Mouse (Mus musculus) neural tube, embryonic 13.5 days (tissue): ENCODE data around the gene Rsbn1l. TPM values are rescaled to one million over a fixed set of nuclear protein-coding genes. Genes with fewer than 3 reads are reported as not detected.
"Not testable (repeated sequence)": the region's sequence is repeated elsewhere in the genome, so short reads cannot be mapped to it uniquely, and the experiment has no call there.

Experiments used
- ATAC-seq: fragments of 200-750 bp; cut with Nextera tagmentation; 2 replicates; pipeline ENCODE4 v1.8.0; 2017; ENCODE audit warnings: low read depth, mild to moderate bottlenecking, moderate TSS enrichment, moderate library complexity
- H3K27ac ChIP-seq: fragments of 300-500 bp; sonication (generic); replicated peaks from 2 replicates; pipeline ENCODE4 v1.5.1; 2015; ENCODE audit warnings: moderate library complexity, mild to moderate bottlenecking, inconsistent platforms
- H3K27me3 ChIP-seq: fragments of 300-500 bp; sonication (generic); 2 replicates; pipeline ENCODE4 v1.6.1; 2015; ENCODE audit warnings: mild to moderate bottlenecking, inconsistent platforms
- H3K36me3 ChIP-seq: fragments of 300-500 bp; sonication (generic); 2 replicates; pipeline ENCODE4 v1.6.1; 2015; ENCODE audit warnings: mild to moderate bottlenecking, inconsistent platforms
- H3K4me1 ChIP-seq: fragments of 300-500 bp; sonication (generic); replicated peaks from 2 replicates; pipeline ENCODE4 v1.6.1; 2015; ENCODE audit warnings: inconsistent platforms
- H3K4me2 ChIP-seq: fragments of 300-500 bp; sonication (generic); 2 replicates; pipeline ENCODE4 v1.6.1; 2015; ENCODE audit warnings: inconsistent platforms, mild to moderate bottlenecking, moderate library complexity
- H3K4me3 ChIP-seq: fragments of 300-500 bp; sonication (generic); 2 replicates; pipeline ENCODE4 v1.5.1; 2015; ENCODE audit warnings: mild to moderate bottlenecking, inconsistent platforms
- H3K9ac ChIP-seq: fragments of 300-500 bp; sonication (generic); 2 replicates; pipeline ENCODE4 v1.6.1; 2015; ENCODE audit warnings: moderate library complexity, mild to moderate bottlenecking, inconsistent platforms
- H3K9me3 ChIP-seq: fragments of 300-500 bp; sonication (generic); 2 replicates; pipeline ENCODE4 v1.6.1; 2016; ENCODE audit warnings: inconsistent platforms
- WGBS: fragments of 180-500 bp; shearing (Covaris S2); methylation state at CpG from one replicate; pipeline ENCODE4 v1.1.7; 2015; 5-methylcytosine and 5-hydroxymethylcytosine counted together
- polyA plus RNA-seq: library from polyadenylated mRNA; unstranded; fragments of >200 nt; fragmentation: Nextera tagmentation; extraction: Ambion mirVana; gene quantifications from 2 replicates; pipeline ENCODE4 v1.2.1, GENCODE M21; 2015

The Rsbn1l gene
- polyA plus RNA-seq, 1 experiment from 2014 or later, result 6.2 TPM

DNA sequence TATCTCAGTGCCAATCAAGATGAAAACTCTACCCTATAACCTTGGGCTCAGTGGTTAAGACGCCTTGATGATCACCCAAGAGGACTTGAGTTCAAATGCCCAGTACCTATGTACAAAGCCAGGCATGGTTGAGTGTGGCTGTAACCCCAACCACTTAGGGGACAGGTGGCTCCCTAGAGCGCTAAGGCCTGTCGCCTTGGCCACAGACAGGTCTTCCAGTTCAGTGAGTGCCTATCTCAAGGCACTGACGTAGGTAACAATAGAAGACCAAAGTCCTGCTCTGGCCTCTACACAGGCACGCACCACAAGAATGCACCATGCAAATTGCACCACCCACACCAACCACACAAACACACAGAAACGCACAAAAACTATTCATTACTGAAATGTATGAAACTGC is 9.3 kb downstream of the Rsbn1l start:
- WGBS, result 81% methylated on average over 6 of the region's 6 CpGs
- no peak overlapping the region for H3K4me3 ChIP-seq
- H3K9me3 ChIP-seq, result no peaks in the 10 kb centered on the region
- no peak overlapping the region for H3K27ac ChIP-seq
- H3K4me2 ChIP-seq, result no peak overlapping the region
- ATAC-seq, result no peak
- H3K4me1 ChIP-seq, result peaks cover 27% of the 10 kb centered on the region
- H3K9ac ChIP-seq, result no peak overlapping the region
- no peaks in the 10 kb centered on the region for H3K36me3 ChIP-seq
- H3K27me3 ChIP-seq, result no peaks in the 10 kb centered on the region

DNA sequence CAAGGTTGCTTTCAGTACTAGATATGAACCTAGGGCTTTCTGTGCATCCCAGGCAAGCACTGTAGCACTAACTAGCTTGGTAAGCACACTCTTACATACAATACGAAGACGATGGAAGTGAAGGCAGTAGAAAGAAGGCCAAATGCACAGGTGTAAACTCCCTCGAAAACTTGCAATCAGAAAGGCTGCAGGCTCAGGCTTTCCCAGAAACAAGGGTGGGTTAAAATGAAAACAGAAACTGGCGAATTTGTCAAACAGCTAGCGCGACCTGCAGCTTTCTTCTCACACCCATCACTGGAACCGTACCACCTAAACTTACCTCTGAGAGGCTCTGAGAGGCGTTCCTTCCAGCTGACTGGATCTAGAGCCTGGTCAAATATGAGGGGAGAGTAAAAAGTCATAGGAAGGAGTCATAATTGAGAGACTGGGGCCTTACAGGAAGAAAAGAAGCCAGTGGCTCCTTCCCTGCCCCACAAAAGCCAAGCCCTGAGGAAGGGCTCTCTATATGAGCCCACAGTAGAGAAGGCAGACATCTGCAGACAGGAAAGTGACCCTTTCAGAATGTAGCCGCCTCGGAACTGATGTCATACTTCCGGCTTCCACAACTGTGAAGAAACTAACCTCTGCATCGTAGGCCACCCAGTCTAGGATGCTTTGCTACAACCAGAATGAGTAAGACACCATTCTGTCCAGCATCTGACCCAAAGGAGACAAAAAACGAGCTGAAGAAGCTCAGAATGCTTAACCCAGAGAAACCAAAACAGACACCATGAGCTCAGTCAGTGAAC is 11.0 kb downstream of the Rsbn1l start:
- WGBS, result 82% methylated on average over 13 of the region's 13 CpGs

DNA sequence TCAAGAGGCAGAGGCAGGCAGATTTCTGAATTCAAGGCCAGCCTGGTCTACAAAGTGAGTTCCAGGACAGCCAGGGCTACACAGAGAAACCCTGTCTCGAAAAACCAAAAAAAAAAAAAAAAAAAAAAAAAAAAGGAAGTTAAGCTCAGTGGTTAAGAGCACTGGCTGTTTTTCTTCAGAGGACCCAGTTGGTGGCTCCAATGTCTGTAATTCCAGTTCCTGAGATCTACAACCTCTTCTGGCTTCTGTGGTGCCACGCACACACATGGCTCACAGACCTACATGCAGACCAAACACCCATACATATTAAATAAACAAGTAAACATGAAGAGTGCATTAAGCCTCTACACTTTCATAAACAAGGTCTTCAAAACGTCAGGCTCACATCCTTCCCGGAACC is 12.4 kb downstream of the Rsbn1l start:
- not testable (repeated sequence) for H3K4me2 ChIP-seq, H3K27me3 ChIP-seq, H3K9ac ChIP-seq, H3K9me3 ChIP-seq, H3K4me3 ChIP-seq, H3K36me3 ChIP-seq, ATAC-seq, H3K27ac ChIP-seq
- 89% methylated on average over 3 of the region's 4 CpGs for WGBS
- peaks cover 36% of the 10 kb centered on the region for H3K4me1 ChIP-seq

More for the DNA sequence above, 11.0 kb downstream of the Rsbn1l start:
- Histone ChIP-seq H3K4me3 (no peak overlapping the region), H3K9me3 (no peaks in the 10 kb centered on the region), H3K9ac (no peak overlapping the region), H3K27ac (no peak overlapping the region), H3K36me3 (no peaks in the 10 kb centered on the region), H3K27me3 (no peaks in the 10 kb centered on the region), H3K4me1 (peaks cover 40% of the 10 kb centered on the region), H3K4me2 (0 out of 2 replicates have a peak overlapping the region, but pooled peaks have one; percentile 2)
- no peak for ATAC-seq

DNA sequence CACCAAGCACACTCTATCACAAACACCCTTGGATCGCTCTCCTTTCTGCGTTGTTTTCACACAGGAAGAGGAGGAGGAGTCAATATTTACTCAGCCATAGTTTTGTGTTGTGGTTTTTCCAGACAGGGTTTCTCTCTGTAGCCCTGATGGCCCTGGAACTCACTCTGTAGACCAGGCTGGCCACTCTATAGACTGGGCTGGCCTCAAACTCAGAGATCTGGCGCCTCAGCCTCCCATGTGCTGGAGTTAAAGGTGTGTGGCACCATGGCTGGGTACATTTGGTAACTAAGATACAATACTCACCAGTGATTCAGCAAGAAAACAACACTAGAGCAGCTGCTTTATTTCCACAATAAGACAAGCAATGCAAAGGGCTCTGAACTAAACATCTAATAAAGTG is 13.7 kb downstream of the Rsbn1l start:
- ATAC-seq, result no peak
- H3K4me2 ChIP-seq, result no peak overlapping the region
- peaks cover 39% of the 10 kb centered on the region for H3K4me1 ChIP-seq
- H3K27ac ChIP-seq, result no peak overlapping the region
- no peaks in the 10 kb centered on the region for H3K27me3 ChIP-seq
- H3K36me3 ChIP-seq, result no peaks in the 10 kb centered on the region
- H3K9ac ChIP-seq, result no peak overlapping the region
- H3K9me3 ChIP-seq, result no peaks in the 10 kb centered on the region
- WGBS, result 93% methylated on average over 3 of the region's 3 CpGs
- no peak overlapping the region for H3K4me3 ChIP-seq

DNA sequence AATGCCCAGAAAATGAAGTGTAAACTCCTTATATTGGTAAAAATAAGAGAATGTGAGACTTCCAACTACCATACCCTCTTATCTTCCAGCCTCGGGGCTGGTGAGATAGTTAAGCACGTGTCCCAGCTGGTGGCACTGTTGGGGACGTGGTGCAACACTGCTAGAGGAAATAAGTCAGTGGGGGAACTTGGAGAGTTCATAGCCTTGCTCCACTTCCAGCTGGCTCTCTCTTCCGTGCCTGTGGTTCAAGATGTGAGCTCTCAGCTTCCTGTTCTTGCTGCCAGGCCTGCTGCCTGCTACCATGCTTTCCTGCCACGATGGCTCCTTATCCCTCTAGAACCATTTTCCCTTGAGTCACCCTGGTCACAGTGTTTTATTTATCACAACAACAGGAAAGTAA is 15.0 kb downstream of the Rsbn1l start:
- no peak overlapping the region for H3K27ac ChIP-seq
- no peak overlapping the region for H3K9ac ChIP-seq
- H3K4me2 ChIP-seq, result no peak overlapping the region
- H3K4me3 ChIP-seq, result no peak overlapping the region
- ATAC-seq, result no peak
- H3K36me3 ChIP-seq, result no peaks in the 10 kb centered on the region
- H3K27me3 ChIP-seq, result no peaks in the 10 kb centered on the region
- WGBS, result 58% methylated on average over 5 of the region's 5 CpGs
- H3K4me1 ChIP-seq, result peaks cover 39% of the 10 kb centered on the region
- H3K9me3 ChIP-seq, result no peaks in the 10 kb centered on the region

DNA sequence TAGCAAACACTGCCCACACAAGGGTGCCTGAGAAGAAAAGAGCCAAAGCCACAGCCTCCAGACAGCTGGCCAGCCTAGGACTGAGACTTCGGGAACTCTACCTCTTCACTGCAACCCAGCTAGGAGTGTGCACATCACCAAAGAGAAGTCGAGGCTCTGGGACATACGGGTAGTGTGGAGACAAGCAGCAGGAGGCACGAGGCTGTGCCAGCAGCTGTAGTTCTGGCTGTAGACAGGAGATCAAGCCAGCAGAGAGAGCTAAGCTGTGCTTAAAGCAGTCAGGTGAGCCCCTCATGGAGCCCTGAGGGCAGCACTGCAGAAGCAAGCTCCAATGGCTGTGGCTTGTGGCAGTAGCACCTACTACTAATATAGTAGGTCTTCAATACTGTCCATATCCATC is 15.5 kb downstream of the Rsbn1l start:
- WGBS, result 78% methylated on average over 4 of the region's 4 CpGs
- Histone ChIP-seq H3K4me2 (no peak overlapping the region), H3K4me1 (peaks cover 37% of the 10 kb centered on the region), H3K4me3 (no peak overlapping the region), H3K27ac (no peak overlapping the region), H3K9me3 (no peaks in the 10 kb centered on the region), H3K36me3 (no peaks in the 10 kb centered on the region), H3K27me3 (no peaks in the 10 kb centered on the region), H3K9ac (no peak overlapping the region)
- ATAC-seq, result no peak

DNA sequence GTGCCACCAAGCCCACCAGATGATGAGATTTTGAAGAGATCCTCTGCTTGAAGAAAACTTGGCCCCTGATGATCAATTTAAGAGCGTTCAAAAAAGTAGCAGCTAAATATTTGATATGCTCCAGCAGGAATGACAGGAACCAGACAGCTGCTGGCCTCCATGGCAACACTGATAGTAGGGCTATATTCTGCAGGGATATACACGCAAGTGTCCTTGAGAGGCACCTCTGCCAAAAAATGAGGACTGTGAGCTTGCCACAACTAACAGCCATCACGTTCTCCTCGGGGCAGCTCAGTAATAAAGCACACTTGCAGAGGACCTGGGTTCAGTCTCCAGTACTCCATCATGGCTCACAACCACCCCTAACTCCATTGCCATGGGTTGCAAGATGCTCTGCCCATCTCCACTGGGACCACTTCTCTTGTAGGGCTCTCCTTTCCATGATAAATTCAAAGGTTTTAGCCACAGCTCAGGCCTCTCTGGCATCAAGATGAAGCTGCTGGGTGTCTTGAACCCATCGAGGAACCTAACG is 16.1 kb downstream of the Rsbn1l start:
- WGBS, result 92% methylated on average over 6 of the region's 6 CpGs
- no peak for ATAC-seq

DNA sequence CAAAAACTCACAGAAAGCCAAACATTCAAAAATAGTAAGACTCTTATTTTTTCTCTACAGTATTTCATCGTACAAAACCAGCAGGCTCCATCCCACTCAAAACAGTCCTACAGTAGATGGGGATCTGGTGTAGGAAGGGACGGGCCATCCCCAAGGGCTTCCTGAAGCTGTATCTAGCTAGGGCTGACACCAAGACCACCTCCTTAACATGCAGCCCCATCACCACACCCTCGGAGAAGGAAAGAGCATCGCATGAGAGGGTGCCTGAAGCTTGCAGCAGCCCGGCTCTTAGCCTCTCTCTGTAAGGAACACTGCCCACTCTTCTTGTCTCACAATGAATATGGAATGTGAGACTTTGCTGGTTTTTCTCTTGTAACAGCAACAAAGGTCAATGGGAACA is 17.7 kb downstream of the Rsbn1l start:
- no peaks in the 10 kb centered on the region for H3K36me3 ChIP-seq
- H3K9me3 ChIP-seq, result no peaks in the 10 kb centered on the region
- H3K4me1 ChIP-seq, result peaks cover 28% of the 10 kb centered on the region
- H3K4me2 ChIP-seq, result no peak overlapping the region
- no peak overlapping the region for H3K4me3 ChIP-seq
- no peak; the same call in 1 of the 2 replicates for ATAC-seq
- H3K9ac ChIP-seq, result 0 out of 2 replicates have a peak overlapping the region, but pooled peaks have one; percentile 12
- no peak overlapping the region for H3K27ac ChIP-seq
- WGBS, result 55% methylated on average over 5 of the region's 5 CpGs
- H3K27me3 ChIP-seq, result no peaks in the 10 kb centered on the region

More for the DNA sequence above, 16.1 kb downstream of the Rsbn1l start:
- Histone ChIP-seq H3K9me3 (no peaks in the 10 kb centered on the region), H3K4me2 (no peak overlapping the region), H3K27me3 (no peaks in the 10 kb centered on the region), H3K27ac (no peak overlapping the region), H3K9ac (no peak overlapping the region), H3K4me1 (peaks cover 31% of the 10 kb centered on the region), H3K36me3 (no peaks in the 10 kb centered on the region), H3K4me3 (no peak overlapping the region)

DNA sequence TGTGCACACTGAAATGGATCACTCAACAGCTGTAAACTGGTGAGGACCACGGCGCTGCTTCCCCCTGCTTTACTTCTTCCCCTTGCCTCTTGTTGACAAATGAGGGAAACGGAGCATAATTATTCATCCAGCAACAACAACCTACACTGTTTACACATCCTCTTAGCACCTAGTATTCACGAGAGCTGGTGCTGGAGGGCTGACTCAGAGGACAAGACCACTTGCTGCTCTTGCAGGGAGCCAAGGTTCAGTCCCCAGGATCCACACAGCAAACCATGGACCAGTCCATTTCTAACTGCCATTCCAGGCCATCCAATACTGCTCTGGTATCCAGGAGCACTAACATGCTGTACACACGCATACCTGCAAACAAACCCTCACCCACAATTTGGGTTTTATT is 20.3 kb downstream of the Rsbn1l start:
- no peaks in the 10 kb centered on the region for H3K36me3 ChIP-seq
- ATAC-seq, result no peak
- no peaks in the 10 kb centered on the region for H3K27me3 ChIP-seq
- no peak overlapping the region for H3K27ac ChIP-seq
- 72% methylated on average over 5 of the region's 5 CpGs for WGBS
- no peak overlapping the region for H3K4me2 ChIP-seq
- peaks cover 22% of the 10 kb centered on the region for H3K4me1 ChIP-seq
- no peak overlapping the region for H3K4me3 ChIP-seq
- H3K9me3 ChIP-seq, result no peaks in the 10 kb centered on the region
- H3K9ac ChIP-seq, result no peak overlapping the region

DNA sequence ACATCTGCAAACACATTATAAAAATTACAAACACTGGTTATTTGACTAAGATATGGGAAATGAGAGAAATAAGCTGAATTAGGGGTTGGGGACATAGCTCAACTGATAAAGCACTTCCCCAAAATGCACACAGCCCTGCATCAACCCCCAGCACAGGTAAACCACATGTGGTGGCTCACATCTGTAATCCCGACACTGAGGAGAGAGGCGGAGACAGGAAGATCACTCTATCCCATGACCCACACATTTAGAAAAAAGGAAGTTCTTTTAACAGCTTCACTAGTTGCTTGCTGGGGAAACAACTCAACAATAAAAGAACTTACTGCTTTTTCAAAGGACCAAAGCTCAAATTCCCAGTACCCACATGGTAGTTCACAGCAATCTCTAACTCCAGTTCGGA is 23.6 kb downstream of the Rsbn1l start:
- WGBS, result 85% methylated on average over 3 of the region's 3 CpGs
- no peaks in the 10 kb centered on the region for H3K9me3 ChIP-seq
- H3K4me1 ChIP-seq, result peaks cover 10% of the 10 kb centered on the region; the same call in 1 of the 2 replicates
- H3K4me2 ChIP-seq, result no peak overlapping the region
- no peak overlapping the region for H3K27ac ChIP-seq
- H3K9ac ChIP-seq, result no peak overlapping the region
- H3K27me3 ChIP-seq, result no peaks in the 10 kb centered on the region
- no peaks in the 10 kb centered on the region for H3K36me3 ChIP-seq
- no peak overlapping the region for H3K4me3 ChIP-seq
- ATAC-seq, result no peak

DNA sequence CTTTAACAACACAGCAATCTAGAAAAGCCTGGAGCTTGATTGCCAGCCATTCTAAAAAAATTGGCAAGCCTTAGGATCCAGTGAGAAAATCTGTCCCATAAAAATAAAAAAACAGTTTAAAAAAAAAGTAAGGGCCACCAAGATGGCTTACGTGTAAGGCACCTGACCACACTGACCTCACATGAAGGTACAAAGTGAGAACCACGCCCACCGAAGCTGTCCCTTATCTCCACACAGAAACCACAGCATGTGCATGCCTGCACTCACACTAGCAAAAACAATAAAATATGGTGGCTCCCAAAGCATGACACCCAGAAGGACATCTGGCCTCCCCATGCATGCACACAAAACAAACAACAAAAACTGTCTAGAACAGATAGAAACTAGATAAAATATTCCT is 24.9 kb downstream of the Rsbn1l start:
- Histone ChIP-seq H3K27me3 (no peaks in the 10 kb centered on the region), H3K4me2 (no peak overlapping the region), H3K4me1 (peaks cover 10% of the 10 kb centered on the region; the same call in 1 of the 2 replicates), H3K9me3 (no peaks in the 10 kb centered on the region), H3K4me3 (no peak overlapping the region), H3K36me3 (no peaks in the 10 kb centered on the region), H3K27ac (no peak overlapping the region), H3K9ac (no peak overlapping the region)
- WGBS, result 88% methylated on average over 3 of the region's 3 CpGs
- ATAC-seq, result no peak

DNA sequence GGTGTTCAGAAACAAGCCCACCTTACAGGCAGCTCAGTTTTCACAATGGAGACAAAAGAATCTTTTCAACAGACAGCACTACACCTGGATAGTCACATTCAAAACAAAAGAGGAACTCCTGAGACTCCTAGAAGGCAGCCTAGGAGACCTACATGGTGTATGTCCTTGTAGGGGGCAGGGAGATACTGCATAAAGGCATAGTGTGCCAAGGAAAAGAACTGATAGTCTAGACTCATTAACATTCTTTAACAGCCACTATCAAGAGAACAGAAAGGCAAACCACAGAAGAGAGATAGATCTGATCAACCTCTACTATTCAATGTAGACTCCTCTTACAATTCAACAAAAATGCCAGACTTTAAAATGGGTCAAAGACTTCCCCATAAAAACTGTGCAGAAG is 25.8 kb downstream of the Rsbn1l start:
- no peak for ATAC-seq
- no peak overlapping the region for H3K4me2 ChIP-seq

More for the DNA sequence above, 25.8 kb downstream of the Rsbn1l start:
- Histone ChIP-seq H3K27me3 (no peaks in the 10 kb centered on the region), H3K9ac (no peak overlapping the region), H3K27ac (no peak overlapping the region), H3K36me3 (no peaks in the 10 kb centered on the region), H3K4me3 (no peak overlapping the region), H3K4me1 (peaks cover 10% of the 10 kb centered on the region; the same call in 1 of the 2 replicates), H3K9me3 (no peaks in the 10 kb centered on the region)
